Mouse (Mus musculus) limb, embryonic 11.5 days (tissue): Measurements from ENCODE around the gene Src. TPM values are rescaled to one million over a fixed set of nuclear protein-coding genes. Genes with fewer than 3 reads are reported as not detected.

Experiments
- ATAC-seq: fragments of 200-750 bp; cut with Nextera tagmentation; 2 replicates; pipeline ENCODE4 v1.8.0; 2017; ENCODE audit warnings: low read depth; ENCODE audit not compliant: insufficient number of reproducible peaks, low FRiP score, low TSS enrichment
- DNase-seq: peaks from one replicate; pipeline ENCODE4 v3.0.0-alpha.2; 2015; ENCODE audit warnings: low spot score
- H3K27ac ChIP-seq: fragments of 300-500 bp; sonication (generic); replicated peaks from 2 replicates; pipeline ENCODE4 v1.5.1; 2014; ENCODE audit warnings: low read depth, mild to moderate bottlenecking, low read length
- H3K27me3 ChIP-seq: fragments of 300-500 bp; sonication (generic); 2 replicates; pipeline ENCODE4 v1.6.1; 2014; ENCODE audit warnings: mild to moderate bottlenecking, low read length, mixed read lengths; ENCODE audit not compliant: control insufficient read depth, insufficient read depth
- H3K36me3 ChIP-seq: fragments of 300-500 bp; sonication (generic); 2 replicates; pipeline ENCODE4 v1.6.1; 2014; ENCODE audit warnings: mild to moderate bottlenecking, low read length, moderate library complexity, mixed read lengths; ENCODE audit not compliant: control insufficient read depth, insufficient read depth
- H3K4me1 ChIP-seq: fragments of 300-500 bp; sonication (generic); 2 replicates; pipeline ENCODE4 v1.6.1; 2014; ENCODE audit warnings: low read length, mixed read lengths; ENCODE audit not compliant: control insufficient read depth, insufficient read depth
- H3K4me2 ChIP-seq: fragments of 300-500 bp; sonication (generic); 2 replicates; pipeline ENCODE4 v1.6.1; 2014; ENCODE audit warnings: low read depth, mild to moderate bottlenecking, moderate library complexity; ENCODE audit not compliant: severe bottlenecking
- H3K4me3 ChIP-seq: fragments of 300-500 bp; sonication (generic); 2 replicates; pipeline ENCODE4 v1.5.1; 2014; ENCODE audit warnings: low read depth, low read length
- H3K9ac ChIP-seq: fragments of 300-500 bp; sonication (generic); 2 replicates; pipeline ENCODE4 v1.6.1; 2014; ENCODE audit warnings: mild to moderate bottlenecking, low read length
- H3K9me3 ChIP-seq: fragments of 300-500 bp; sonication (generic); 2 replicates; pipeline ENCODE4 v1.6.1; 2016; ENCODE audit warnings: low read length; ENCODE audit not compliant: control insufficient read depth
- WGBS: fragments of 180-500 bp; shearing (Covaris S2); extraction: QIAGEN DNeasy Blood & Tissue Kit; methylation state at CpG from one replicate; pipeline ENCODE4 v1.1.7; 2014; 5-methylcytosine and 5-hydroxymethylcytosine counted together
- polyA plus RNA-seq: library from polyadenylated mRNA; unstranded; fragments of >200 nt; fragmentation: Nextera tagmentation; extraction: Ambion mirVana; gene quantifications from 2 replicates; pipeline ENCODE4 v1.2.1, GENCODE M21; 2014

Gene Src
- polyA plus RNA-seq, 1 experiment from 2014 or later = 18.5 TPM

GRCm38 (mm10) chr2:157426171-157426570, 7.9 kb downstream of the Src start:
- Histone ChIP-seq H3K36me3 (no peaks in the 10 kb centered on the region), H3K4me1 (peaks cover 14% of the 10 kb centered on the region), H3K4me2 (no peak overlapping the region), H3K9me3 (no peaks in the 10 kb centered on the region), H3K27ac (no peak overlapping the region), H3K27me3 (no peaks in the 10 kb centered on the region), H3K4me3 (no peak overlapping the region), H3K9ac (no peak overlapping the region)
- 86% methylated on average over 6 of the region's 6 CpGs for WGBS
- no peak for ATAC-seq
- no peak for DNase-seq

- H3K36me3 ChIP-seq = no peaks in the 10 kb centered on the region
- H3K9ac ChIP-seq = no peak overlapping the region
- H3K4me2 ChIP-seq = no peak overlapping the region
- H3K27me3 ChIP-seq = no peaks in the 10 kb centered on the region
- DNase-seq (no peak), ATAC-seq (no peak)
- no peaks in the 10 kb centered on the region for H3K9me3 ChIP-seq
- no peak overlapping the region for H3K27ac ChIP-seq
- no peak overlapping the region for H3K4me3 ChIP-seq
- H3K4me1 ChIP-seq = peaks cover 18% of the 10 kb centered on the region
- WGBS = 89% methylated on average over 5 of the region's 5 CpGs
Measured at GRCm38 (mm10) chr2:157427164-157427563, 8.9 kb downstream of the Src start.

GRCm38 (mm10) chr2:157428351-157429139, 10.3 kb downstream of the Src start:
- Histone ChIP-seq H3K4me1 (peaks cover 15% of the 10 kb centered on the region), H3K9me3 (no peaks in the 10 kb centered on the region), H3K36me3 (no peaks in the 10 kb centered on the region; the same call in 1 of the 2 replicates), H3K9ac (no peak overlapping the region), H3K4me3 (no peak overlapping the region), H3K27me3 (no peaks in the 10 kb centered on the region), H3K27ac (no peak overlapping the region), H3K4me2 (no peak overlapping the region)
- 91% methylated on average over 13 of the region's 13 CpGs for whole genome bisulfite sequencing
- DNase-seq (no peak), ATAC-seq (no peak)

GRCm38 (mm10) chr2:157429735-157430134, 11.5 kb downstream of the Src start:
- no peaks in the 10 kb centered on the region; the same call in 1 of the 2 replicates for H3K36me3 ChIP-seq
- no peaks in the 10 kb centered on the region for H3K9me3 ChIP-seq
- no peak overlapping the region for H3K4me3 ChIP-seq
- no peak overlapping the region for H3K27ac ChIP-seq
- WGBS = 74% methylated on average over 7 of the region's 7 CpGs
- H3K27me3 ChIP-seq = no peaks in the 10 kb centered on the region
- no peak overlapping the region for H3K9ac ChIP-seq
- ATAC-seq (no peak), DNase-seq (no peak)
- H3K4me1 ChIP-seq = peaks cover 26% of the 10 kb centered on the region
- H3K4me2 ChIP-seq = no peak overlapping the region

- 76% methylated on average over 4 of the region's 4 CpGs for WGBS
- Histone ChIP-seq H3K27ac (no peak overlapping the region), H3K4me1 (peaks cover 26% of the 10 kb centered on the region), H3K4me2 (no peak overlapping the region), H3K27me3 (no peaks in the 10 kb centered on the region), H3K9me3 (no peaks in the 10 kb centered on the region), H3K9ac (no peak overlapping the region), H3K36me3 (no peaks in the 10 kb centered on the region; the same call in 1 of the 2 replicates), H3K4me3 (no peak overlapping the region)
- ATAC-seq = no peak
- no peak for DNase-seq
Measured at GRCm38 (mm10) chr2:157430667-157431429, 12.6 kb downstream of the Src start.

- H3K36me3 ChIP-seq = no peaks in the 10 kb centered on the region; the same call in 1 of the 2 replicates
- DNase-seq (no peak), ATAC-seq (no peak)
- H3K27ac ChIP-seq = no peak overlapping the region
- H3K4me2 ChIP-seq = no peak overlapping the region
- WGBS = 85% methylated on average over 5 of the region's 5 CpGs
- H3K27me3 ChIP-seq = no peaks in the 10 kb centered on the region
- no peaks in the 10 kb centered on the region for H3K9me3 ChIP-seq
- H3K4me3 ChIP-seq = no peak overlapping the region
- H3K9ac ChIP-seq = 0 out of 2 replicates have a peak overlapping the region, but pooled peaks have one; percentile 17
- peaks cover 29% of the 10 kb centered on the region for H3K4me1 ChIP-seq
Measured at GRCm38 (mm10) chr2:157431912-157432311, 13.7 kb downstream of the Src start.

GRCm38 (mm10) chr2:157432476-157432875, 14.2 kb downstream of the Src start:
- no peak overlapping the region for H3K4me3 ChIP-seq
- H3K9me3 ChIP-seq = no peaks in the 10 kb centered on the region
- no peaks in the 10 kb centered on the region for H3K27me3 ChIP-seq
- no peak overlapping the region for H3K9ac ChIP-seq
- H3K4me2 ChIP-seq = no peak overlapping the region
- peaks cover 29% of the 10 kb centered on the region for H3K4me1 ChIP-seq
- 88% methylated on average over 9 of the region's 9 CpGs for WGBS
- H3K36me3 ChIP-seq = peaks cover 3% of the 10 kb centered on the region
- ATAC-seq (no peak), DNase-seq (no peak)
- 0 out of 2 replicates have a peak overlapping the region, but pooled peaks have one; percentile 5 for H3K27ac ChIP-seq

GRCm38 (mm10) chr2:157434041-157434440, 15.8 kb downstream of the Src start:
- H3K9me3 ChIP-seq = no peaks in the 10 kb centered on the region
- no peak overlapping the region for H3K9ac ChIP-seq
- H3K4me1 ChIP-seq = peaks cover 29% of the 10 kb centered on the region
- H3K27me3 ChIP-seq = no peaks in the 10 kb centered on the region
- H3K36me3 ChIP-seq = peaks cover 3% of the 10 kb centered on the region
- ATAC-seq (no peak), DNase-seq (no peak)
- H3K4me2 ChIP-seq = no peak overlapping the region
- H3K4me3 ChIP-seq = no peak overlapping the region
- peak overlapping the region; percentile 74 for H3K27ac ChIP-seq
- 21% methylated on average over 9 of the region's 9 CpGs for WGBS
